Mouse (Mus musculus) frontal cortex, adult (tissue): ENCODE measurements at regions not wholly inside any gene's neighbourhood (a gene's known extent, or its start where the extent isn't known, plus 50 kb on each side); places are given as distances from the start of the nearest gene placed in this dataset.
A peak's percentile ranks its signal among the peaks of the same experiment; 100 is the strongest.

Experiments
- ATAC-seq: cut with Nextera tagmentation; 2 replicates; pipeline ENCODE4 v1.9.2; 2017; ENCODE audit warnings: mild to moderate bottlenecking, moderate library complexity, mixed read lengths; ENCODE audit not compliant: low TSS enrichment

- no peak for ATAC-seq
Measured at GRCm38 (mm10) chr13:80188734-80189133, 694.5 kb upstream of the Arrdc3 start.

GRCm38 (mm10) chr13:80195065-80195605 lies 688.0 kb upstream of the Arrdc3 start:
- ATAC-seq, result no peak

GRCm38 (mm10) chr13:80224110-80224509 lies 659.1 kb upstream of the Arrdc3 start:
- no peak for ATAC-seq

- no peak for ATAC-seq
Measured at GRCm38 (mm10) chr13:80231381-80231780, 651.8 kb upstream of the Arrdc3 start.

GRCm38 (mm10) chr13:80235254-80236032 lies 647.7 kb upstream of the Arrdc3 start:
- no peak for ATAC-seq

GRCm38 (mm10) chr13:80262826-80263225 lies 620.4 kb upstream of the Arrdc3 start:
- ATAC-seq, result no peak

GRCm38 (mm10) chr13:80267131-80267530 lies 616.1 kb upstream of the Arrdc3 start:
- ATAC-seq, result no peak

- no peak for ATAC-seq
Measured at GRCm38 (mm10) chr13:80273976-80274375, 609.2 kb upstream of the Arrdc3 start.

GRCm38 (mm10) chr13:80291744-80292515 lies 591.3 kb upstream of the Arrdc3 start:
- ATAC-seq, result no peak

- ATAC-seq, result no peak
Measured at GRCm38 (mm10) chr13:80295723-80296122, 587.5 kb upstream of the Arrdc3 start.

- ATAC-seq, result no peak
Measured at GRCm38 (mm10) chr13:80334073-80334704, 549.0 kb upstream of the Arrdc3 start.

GRCm38 (mm10) chr13:80334865-80335655 lies 548.1 kb upstream of the Arrdc3 start:
- ATAC-seq, result no peak

GRCm38 (mm10) chr13:80346980-80347649 lies 536.1 kb upstream of the Arrdc3 start:
- ATAC-seq, result no peak

- no peak for ATAC-seq
Measured at GRCm38 (mm10) chr13:80365964-80366363, 517.2 kb upstream of the Arrdc3 start.

GRCm38 (mm10) chr13:80370491-80370890 lies 512.7 kb upstream of the Arrdc3 start:
- ATAC-seq, result no peak

GRCm38 (mm10) chr13:80381280-80381965 lies 501.8 kb upstream of the Arrdc3 start:
- ATAC-seq, result no peak

GRCm38 (mm10) chr13:80381966-80382666 lies 501.1 kb upstream of the Arrdc3 start:
- ATAC-seq, result peak; percentile 69

- peak; percentile 52; the same call in 1 of the 2 replicates for ATAC-seq
Measured at GRCm38 (mm10) chr13:80408928-80409327, 474.3 kb upstream of the Arrdc3 start.

GRCm38 (mm10) chr13:80409790-80410433 lies 473.3 kb upstream of the Arrdc3 start:
- ATAC-seq, result no peak
